Mouse (Mus musculus): ENCODE data around the gene Acss3. TPM values are rescaled to one million over a fixed set of nuclear protein-coding genes. Genes with fewer than 3 reads are reported as not detected.

The Acss3 gene
- polyA plus RNA-seq, 1 experiment from 2014 or later = 1.2 TPM

DNA sequence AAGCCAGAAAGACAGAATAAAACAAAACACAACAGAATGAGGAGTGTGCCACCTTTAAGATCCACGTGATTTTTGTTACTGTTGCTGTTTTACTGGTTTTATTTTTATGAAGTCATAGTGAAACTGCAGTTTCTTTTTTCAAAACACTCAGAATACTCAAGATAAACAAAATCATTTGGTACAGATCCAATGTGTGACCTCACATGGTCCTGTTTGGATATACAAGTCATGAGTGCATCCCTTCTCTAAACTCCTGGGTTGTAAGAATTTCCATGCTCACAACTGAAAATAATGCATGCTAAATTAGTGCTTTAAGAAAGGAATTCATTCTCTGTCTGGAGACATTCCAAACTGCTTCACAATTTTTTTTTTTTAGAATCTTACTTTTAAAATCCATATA, 184.0 kb downstream of the Acss3 start:
- no peak overlapping the region for H3K4me3 ChIP-seq (ENCODE audit: low read length)
- H3K4me2 ChIP-seq (ENCODE audit: low read length) = no peak overlapping the region
- no peaks in the 10 kb centered on the region for H3K4me1 ChIP-seq (ENCODE audit: control insufficient read depth, insufficient read depth, low read depth, low read length)
- ATAC-seq = no peak
- no peak overlapping the region for H3K27ac ChIP-seq (ENCODE audit: low read depth, low read length)
- no peaks in the 10 kb centered on the region for H3K9me3 ChIP-seq (ENCODE audit: control insufficient read depth, low read length)
- H3K9ac ChIP-seq (ENCODE audit: low read depth, low read length) = no peak overlapping the region
- H3K27me3 ChIP-seq (replicated peaks; ENCODE audit: control insufficient read depth, insufficient read depth, low read length) = no peaks in the 10 kb centered on the region
- H3K36me3 ChIP-seq (ENCODE audit: control insufficient read depth, insufficient read depth, low read length) = no peaks in the 10 kb centered on the region
- WGBS = 89% methylated on average over 1 of the region's 1 CpGs

DNA sequence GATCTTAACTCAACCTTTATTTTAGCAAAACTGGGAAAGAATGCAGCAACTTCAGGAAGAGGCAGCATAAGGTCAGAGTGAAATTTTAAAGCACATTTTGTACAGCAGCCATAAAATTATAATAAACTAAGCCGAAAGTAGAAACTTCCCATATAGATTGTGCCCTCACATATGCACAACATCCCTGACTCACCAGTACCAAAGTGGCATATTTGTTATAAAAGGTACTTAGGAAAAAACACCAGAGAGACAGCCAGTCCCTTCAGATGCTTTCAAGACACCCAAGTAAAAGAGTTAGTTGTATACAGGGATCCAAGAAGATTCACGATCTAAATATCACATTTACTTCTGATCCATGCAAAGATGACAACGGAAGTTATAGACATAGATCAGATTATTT, 184.6 kb downstream of the Acss3 start:
- no peak overlapping the region for H3K4me3 ChIP-seq (ENCODE audit: low read length)
- H3K9ac ChIP-seq (ENCODE audit: low read depth, low read length) = no peak overlapping the region
- ATAC-seq = no peak
- no peaks in the 10 kb centered on the region for H3K9me3 ChIP-seq (ENCODE audit: control insufficient read depth, low read length)
- H3K4me1 ChIP-seq (ENCODE audit: control insufficient read depth, insufficient read depth, low read depth, low read length) = no peaks in the 10 kb centered on the region
- H3K27me3 ChIP-seq (replicated peaks; ENCODE audit: control insufficient read depth, insufficient read depth, low read length) = no peaks in the 10 kb centered on the region
- 93% methylated on average over 3 of the region's 3 CpGs for WGBS
- no peak overlapping the region for H3K4me2 ChIP-seq (ENCODE audit: low read length)
- H3K36me3 ChIP-seq (ENCODE audit: control insufficient read depth, insufficient read depth, low read length) = no peaks in the 10 kb centered on the region
- no peak overlapping the region for H3K27ac ChIP-seq (ENCODE audit: low read depth, low read length)

DNA sequence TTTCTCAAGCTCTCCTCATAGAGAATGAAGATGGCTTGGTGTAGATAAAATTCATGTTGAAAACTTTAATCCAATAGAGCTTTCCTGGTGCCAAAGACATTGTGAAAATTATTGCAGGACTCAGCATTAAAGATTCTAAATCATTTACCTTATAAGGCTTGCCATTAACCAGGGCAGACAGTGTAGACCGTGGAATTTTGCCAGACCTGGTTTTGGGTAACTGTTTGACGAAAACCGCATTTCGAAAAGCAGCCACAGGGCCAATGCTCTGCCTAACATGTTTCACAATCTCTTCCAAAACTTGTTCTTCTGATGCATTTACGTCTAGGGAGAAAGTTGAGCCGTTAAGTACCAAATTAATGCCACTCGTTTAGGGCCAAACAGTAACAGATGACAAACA, 186.5 kb downstream of the Acss3 start:
- no peaks in the 10 kb centered on the region for H3K36me3 ChIP-seq (ENCODE audit: control insufficient read depth, insufficient read depth, low read length)
- WGBS = 91% methylated on average over 7 of the region's 7 CpGs

GRCm38 (mm10) chr10:106932571-106933073, 190.8 kb downstream of the Acss3 start:
- WGBS = 27% methylated on average over 13 of the region's 13 CpGs
- peak; percentile 54; the same call in 1 of the 2 replicates for ATAC-seq
- peak overlapping the region; percentile 54 for H3K4me2 ChIP-seq (ENCODE audit: low read length)

More for the DNA sequence above, 186.5 kb downstream of the Acss3 start:
- Histone ChIP-seq H3K4me2 (ENCODE audit: low read length) (no peak overlapping the region), H3K4me1 (ENCODE audit: control insufficient read depth, insufficient read depth, low read depth, low read length) (no peaks in the 10 kb centered on the region), H3K27me3 (replicated peaks; ENCODE audit: control insufficient read depth, insufficient read depth, low read length) (no peaks in the 10 kb centered on the region), H3K4me3 (ENCODE audit: low read length) (no peak overlapping the region), H3K27ac (ENCODE audit: low read depth, low read length) (no peak overlapping the region), H3K9ac (ENCODE audit: low read depth, low read length) (no peak overlapping the region), H3K9me3 (ENCODE audit: control insufficient read depth, low read length) (no peaks in the 10 kb centered on the region)
- ATAC-seq = no peak

GRCm38 (mm10) chr10:106928576-106929332, 194.7 kb downstream of the Acss3 start:
- no peak overlapping the region for H3K4me2 ChIP-seq (ENCODE audit: low read length)
- no peaks in the 10 kb centered on the region for H3K9me3 ChIP-seq (ENCODE audit: control insufficient read depth, low read length)
- no peak overlapping the region for H3K4me3 ChIP-seq (ENCODE audit: low read length)
- H3K9ac ChIP-seq (ENCODE audit: low read depth, low read length) = no peak overlapping the region
- H3K27me3 ChIP-seq (replicated peaks; ENCODE audit: control insufficient read depth, insufficient read depth, low read length) = no peaks in the 10 kb centered on the region
- 38% methylated on average over 9 of the region's 9 CpGs for WGBS
- H3K36me3 ChIP-seq (ENCODE audit: control insufficient read depth, insufficient read depth, low read length) = peaks cover 4% of the 10 kb centered on the region; the same call in 1 of the 2 replicates
- no peak for ATAC-seq
- H3K27ac ChIP-seq (ENCODE audit: low read depth, low read length) = no peak overlapping the region
- H3K4me1 ChIP-seq (ENCODE audit: control insufficient read depth, insufficient read depth, low read depth, low read length) = no peaks in the 10 kb centered on the region

More at GRCm38 (mm10) chr10:106932571-106933073, 190.8 kb downstream of the Acss3 start:
- Histone ChIP-seq H3K9ac (ENCODE audit: low read depth, low read length) (peak overlapping the region; percentile 51; the same call in 1 of the 2 replicates), H3K4me3 (ENCODE audit: low read length) (peak overlapping the region; percentile 28), H3K4me1 (ENCODE audit: control insufficient read depth, insufficient read depth, low read depth, low read length) (no peaks in the 10 kb centered on the region), H3K36me3 (ENCODE audit: control insufficient read depth, insufficient read depth, low read length) (no peaks in the 10 kb centered on the region), H3K27ac (ENCODE audit: low read depth, low read length) (no peak overlapping the region), H3K9me3 (ENCODE audit: control insufficient read depth, low read length) (no peaks in the 10 kb centered on the region), H3K27me3 (replicated peaks; ENCODE audit: control insufficient read depth, insufficient read depth, low read length) (no peaks in the 10 kb centered on the region)

DNA sequence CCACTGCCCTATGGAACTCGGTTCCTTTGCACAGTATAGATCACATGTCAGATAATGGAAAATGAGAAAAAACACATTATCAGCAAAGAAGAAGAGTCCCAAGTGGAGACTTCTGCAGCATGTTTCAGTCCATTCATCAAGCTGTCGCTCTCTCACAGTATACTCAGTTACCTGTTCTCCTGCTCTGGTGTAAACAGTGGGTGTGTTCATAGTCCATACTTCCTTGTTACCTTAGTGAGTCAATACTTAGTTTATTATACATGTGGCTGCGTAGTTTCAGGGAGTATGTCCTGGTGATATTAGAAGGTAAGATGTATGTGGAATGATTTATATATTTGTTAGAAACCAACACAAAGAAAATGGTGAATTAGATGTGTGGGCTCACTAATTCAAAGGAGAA, 198.7 kb downstream of the Acss3 start:
- no peak overlapping the region for H3K27ac ChIP-seq (ENCODE audit: low read depth, low read length)
- no peaks in the 10 kb centered on the region for H3K27me3 ChIP-seq (replicated peaks; ENCODE audit: control insufficient read depth, insufficient read depth, low read length)
- H3K4me2 ChIP-seq (ENCODE audit: low read length) = no peak overlapping the region
- no peak overlapping the region for H3K4me3 ChIP-seq (ENCODE audit: low read length)
- no peaks in the 10 kb centered on the region for H3K4me1 ChIP-seq (ENCODE audit: control insufficient read depth, insufficient read depth, low read depth, low read length)
- H3K9ac ChIP-seq (ENCODE audit: low read depth, low read length) = no peak overlapping the region
- no peak for ATAC-seq
- peaks cover 4% of the 10 kb centered on the region; the same call in 1 of the 2 replicates for H3K36me3 ChIP-seq (ENCODE audit: control insufficient read depth, insufficient read depth, low read length)
- H3K9me3 ChIP-seq (ENCODE audit: control insufficient read depth, low read length) = no peaks in the 10 kb centered on the region
- WGBS = 90% methylated on average over 3 of the region's 3 CpGs

GRCm38 (mm10) chr10:106924334-106924733, 199.1 kb downstream of the Acss3 start:
- H3K4me2 ChIP-seq (ENCODE audit: low read length) = no peak overlapping the region
- no peak for ATAC-seq
- no peaks in the 10 kb centered on the region for H3K27me3 ChIP-seq (replicated peaks; ENCODE audit: control insufficient read depth, insufficient read depth, low read length)
- no peaks in the 10 kb centered on the region for H3K9me3 ChIP-seq (ENCODE audit: control insufficient read depth, low read length)
- H3K27ac ChIP-seq (ENCODE audit: low read depth, low read length) = no peak overlapping the region
- H3K4me1 ChIP-seq (ENCODE audit: control insufficient read depth, insufficient read depth, low read depth, low read length) = no peaks in the 10 kb centered on the region
- no peak overlapping the region for H3K9ac ChIP-seq (ENCODE audit: low read depth, low read length)
- no peak overlapping the region for H3K4me3 ChIP-seq (ENCODE audit: low read length)
- peaks cover 4% of the 10 kb centered on the region; the same call in 1 of the 2 replicates for H3K36me3 ChIP-seq (ENCODE audit: control insufficient read depth, insufficient read depth, low read length)
- WGBS = 86% methylated on average over 5 of the region's 5 CpGs

- no peak for ATAC-seq
- Histone ChIP-seq H3K4me2 (ENCODE audit: low read length) (no peak overlapping the region), H3K9me3 (ENCODE audit: control insufficient read depth, low read length) (peaks cover 3% of the 10 kb centered on the region), H3K4me1 (ENCODE audit: control insufficient read depth, insufficient read depth, low read depth, low read length) (no peaks in the 10 kb centered on the region), H3K9ac (ENCODE audit: low read depth, low read length) (no peak overlapping the region), H3K27ac (ENCODE audit: low read depth, low read length) (no peak overlapping the region), H3K4me3 (ENCODE audit: low read length) (no peak overlapping the region), H3K27me3 (replicated peaks; ENCODE audit: control insufficient read depth, insufficient read depth, low read length) (no peaks in the 10 kb centered on the region), H3K36me3 (ENCODE audit: control insufficient read depth, insufficient read depth, low read length) (peaks cover 2% of the 10 kb centered on the region; the same call in 1 of the 2 replicates)
Observed at GRCm38 (mm10) chr10:106914822-106915221, 208.6 kb downstream of the Acss3 start.

GRCm38 (mm10) chr10:106914275-106914674, 209.2 kb downstream of the Acss3 start:
- Histone ChIP-seq H3K36me3 (ENCODE audit: control insufficient read depth, insufficient read depth, low read length) (peaks cover 2% of the 10 kb centered on the region; the same call in 1 of the 2 replicates), H3K4me3 (ENCODE audit: low read length) (no peak overlapping the region), H3K27ac (ENCODE audit: low read depth, low read length) (no peak overlapping the region), H3K4me1 (ENCODE audit: control insufficient read depth, insufficient read depth, low read depth, low read length) (no peaks in the 10 kb centered on the region), H3K27me3 (replicated peaks; ENCODE audit: control insufficient read depth, insufficient read depth, low read length) (no peaks in the 10 kb centered on the region), H3K9ac (ENCODE audit: low read depth, low read length) (no peak overlapping the region), H3K4me2 (ENCODE audit: low read length) (no peak overlapping the region), H3K9me3 (ENCODE audit: control insufficient read depth, low read length) (peaks cover 3% of the 10 kb centered on the region)
- no peak for ATAC-seq

Measured in hindbrain, embryonic 16.5 days (tissue).